Comparison of ENCODE assay signal across 9 mouse cellular contexts in the genomic region with DNA sequence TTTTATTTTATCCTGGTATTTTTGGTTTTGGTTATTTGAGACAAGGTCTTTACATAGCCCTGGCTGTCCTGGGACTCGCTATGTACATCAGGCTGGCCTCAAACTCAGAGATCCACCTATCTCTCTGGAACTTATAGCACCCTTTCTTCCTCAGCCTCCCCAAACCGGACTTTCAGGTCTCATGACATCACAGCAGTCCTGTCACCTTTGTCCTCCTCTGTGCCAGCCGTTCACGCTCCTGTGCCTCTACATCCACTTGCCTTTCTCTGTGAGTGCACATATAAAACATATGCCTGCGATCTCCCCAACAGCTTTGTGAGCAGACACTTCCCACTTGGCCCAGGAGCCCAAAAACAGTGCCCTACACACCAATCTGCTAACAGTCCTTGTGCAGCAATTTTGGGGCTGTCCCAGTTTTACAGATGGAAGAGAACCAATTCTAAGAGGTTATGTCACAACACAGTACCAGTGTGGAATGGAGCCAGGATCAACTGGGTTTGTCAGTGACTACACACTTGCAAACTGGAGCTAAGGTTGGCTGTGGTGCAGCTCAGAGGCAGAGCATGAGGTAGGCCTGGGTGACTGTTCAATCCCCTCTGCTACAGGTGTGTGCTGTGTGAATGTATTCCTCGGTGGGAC. TPM values are rescaled to one million over a fixed set of nuclear protein-coding genes. Genes with fewer than 3 reads are reported as not detected.
A peak's percentile ranks its signal among the peaks of the same experiment; 100 is the strongest.
DNase-seq lines count a peak whose midpoint lies in the region; ATAC-seq lines count a peak whose summit lies in the region.
"Had no signal": no experiment of that assay in that cellular context is flagged by ENCODE, and none has a peak within 500 bp of the region (broad histone marks: within the 10 kb centered on the region; RNA-seq: fewer than 3 reads in every experiment).

No protein-coding gene starts in this region.

- peaks cover 20% of the 10 kb centered on the region for H3K4me1 ChIP-seq in midbrain, embryonic 14.5 days (ENCODE audit: control insufficient read depth, insufficient read depth, low read length)

- peak; percentile 45; the same call in 1 of the 2 replicates for ATAC-seq in cerebellum, adult (ENCODE audit: insufficient number of reproducible peaks, low FRiP score, low TSS enrichment)
- ATAC-seq in midbrain, embryonic 14.5 days (ENCODE audit: low FRiP score, low TSS enrichment), result no peak

- intact Hi-C loops in left cerebral cortex, postnatal 36 days (cut with DNase I), result no loop called here

- H3K9me3 ChIP-seq in midbrain, embryonic 14.5 days (ENCODE audit: control insufficient read depth, low read length), result no peaks in the 10 kb centered on the region

- no peak for DNase-seq in cerebellum, adult 11 months
- DNase-seq in urinary bladder, postnatal 36 days (ENCODE audit: low spot score in 2 of 2), result peak; percentile 70 to 75
- DNase-seq in urinary bladder, postnatal 10 days (ENCODE audit: low spot score), result no peak
- DNase-seq in layer of hippocampus, adult 9-11 months, result peak; percentile 73
- DNase-seq in midbrain, embryonic 14.5 days, result no peak
- no peak for DNase-seq in left cerebral cortex, postnatal 36 days (ENCODE audit: low spot score in 2 of 2)
- no peak for DNase-seq in frontal cortex, postnatal 25 days (ENCODE audit: low spot score in 2 of 2)

- H3K4me3 ChIP-seq in midbrain, embryonic 14.5 days (replicated peaks; ENCODE audit: low read depth, low read length), result no peak overlapping the region

- no peak overlapping the region for H3K4me2 ChIP-seq in midbrain, embryonic 14.5 days (ENCODE audit: low read length)

- H3K27me3 ChIP-seq in midbrain, embryonic 14.5 days (ENCODE audit: control insufficient read depth, insufficient read depth, low read length), result no peaks in the 10 kb centered on the region

- H3K27ac ChIP-seq in midbrain, embryonic 14.5 days (replicated peaks; ENCODE audit: low read depth, low read length), result 0 out of 2 replicates have a peak overlapping the region, but pooled peaks have one; percentile 20

- WGBS in midbrain, embryonic 14.5 days, result 81% methylated on average over 6 of the region's 6 CpGs

- no peaks in the 10 kb centered on the region for H3K36me3 ChIP-seq in midbrain, embryonic 14.5 days (ENCODE audit: control insufficient read depth, insufficient read depth, low read length)

- no peak overlapping the region for H3K9ac ChIP-seq in midbrain, embryonic 14.5 days (replicated peaks; ENCODE audit: low read length)

RNA-seq across cellular contexts. Expression of gene Szrd1, which starts 8.8 kb away (rescaled TPM):
- polyA plus RNA-seq in midbrain, embryonic 14.5 days (2014; fragmentation: Nextera tagmentation; extraction: Ambion mirVana), result 17.1 and 38.5 TPM in 2 replicates
- 10 to 100 TPM; 48.2 to 48.8 TPM for total RNA-seq in left cerebral cortex, postnatal 36 days (2021)

RNA-seq across cellular contexts. Expression of gene Fbxo42, which starts 16.9 kb away (rescaled TPM):
- polyA plus RNA-seq in midbrain, embryonic 14.5 days (2014; fragmentation: Nextera tagmentation; extraction: Ambion mirVana), result 28.6 and 31.9 TPM in 2 replicates
- total RNA-seq in left cerebral cortex, postnatal 36 days (2021), result 10 to 100 TPM; 30.5 to 31.6 TPM

RNA-seq across cellular contexts. Expression of gene Spata21, which starts 42.7 kb away (rescaled TPM):
- polyA plus RNA-seq in midbrain, embryonic 14.5 days (2014; fragmentation: Nextera tagmentation; extraction: Ambion mirVana), result 0.24 TPM in 1 of 2 replicates, not detected in the other
- under 1 TPM; 0.43 to 0.79 TPM for total RNA-seq in left cerebral cortex, postnatal 36 days (2021)
- polyA plus RNA-seq: C2C12 had no signal

RNA-seq across cellular contexts. Expression of gene Necap2, which starts 52.7 kb away (rescaled TPM):
- polyA plus RNA-seq in midbrain, embryonic 14.5 days (2014; fragmentation: Nextera tagmentation; extraction: Ambion mirVana), result 38.4 and 43.3 TPM in 2 replicates
- 10 to 100 TPM; 38.2 to 42.4 TPM for total RNA-seq in left cerebral cortex, postnatal 36 days (2021)

Comparison
In these comparisons a context has a peak if more than half of its experiments do, and no peak if none do; other contexts are left out.
1. DNase-seq: peak in urinary bladder, postnatal 36 days (2 of 2) and layer of hippocampus, adult 9-11 months (single experiment); none in cerebellum, adult 11 months (single experiment), urinary bladder, postnatal 10 days (single experiment), midbrain, embryonic 14.5 days (single experiment), left cerebral cortex, postnatal 36 days (0 of 2) and frontal cortex, postnatal 25 days (0 of 2).